Mouse (Mus musculus) lung, embryonic 15.5 days (tissue): ENCODE measurements around the gene C1qtnf2. TPM values are rescaled to one million over a fixed set of nuclear protein-coding genes. Genes with fewer than 3 reads are reported as not detected.

Source experiments
- ATAC-seq: fragments of 200-750 bp; cut with Nextera tagmentation; 2 replicates; pipeline ENCODE4 v1.8.0; 2017; ENCODE audit warnings: moderate number of reproducible peaks, borderline replicate concordance; ENCODE audit not compliant: low FRiP score, low TSS enrichment; ENCODE audit errors: extremely low read depth
- H3K27ac ChIP-seq: fragments of 300-500 bp; sonication (generic); 2 replicates; pipeline ENCODE4 v1.5.1; 2015; ENCODE audit warnings: moderate library complexity, mild to moderate bottlenecking, inconsistent platforms
- H3K27me3 ChIP-seq: fragments of 300-500 bp; sonication (generic); 2 replicates; pipeline ENCODE4 v1.6.1; 2015; ENCODE audit warnings: inconsistent platforms
- H3K36me3 ChIP-seq: fragments of 300-500 bp; sonication (generic); 2 replicates; pipeline ENCODE4 v1.6.1; 2015; ENCODE audit warnings: inconsistent platforms
- H3K4me1 ChIP-seq: fragments of 300-500 bp; sonication (generic); 2 replicates; pipeline ENCODE4 v1.6.1; 2015; ENCODE audit warnings: inconsistent platforms
- H3K4me2 ChIP-seq: fragments of 300-500 bp; sonication (generic); 2 replicates; pipeline ENCODE4 v1.6.1; 2015; ENCODE audit warnings: inconsistent platforms, mild to moderate bottlenecking, moderate library complexity
- H3K4me3 ChIP-seq: fragments of 300-500 bp; sonication (generic); 2 replicates; pipeline ENCODE4 v1.5.1; 2015; ENCODE audit warnings: mild to moderate bottlenecking, inconsistent platforms
- H3K9ac ChIP-seq: fragments of 300-500 bp; sonication (generic); 2 replicates; pipeline ENCODE4 v1.6.1; 2015; ENCODE audit warnings: inconsistent platforms
- H3K9me3 ChIP-seq: fragments of 300-500 bp; sonication (generic); 2 replicates; pipeline ENCODE4 v1.6.1; 2016; ENCODE audit warnings: inconsistent platforms
- WGBS: fragments of 180-500 bp; shearing (Covaris S2); methylation state at CpG from one replicate; pipeline ENCODE4 v1.1.7; 2015; 5-methylcytosine and 5-hydroxymethylcytosine counted together
- polyA plus RNA-seq: library from polyadenylated mRNA; unstranded; fragments of >200 nt; fragmentation: Nextera tagmentation; extraction: Ambion mirVana; gene quantifications from 2 replicates; pipeline ENCODE4 v1.2.1, GENCODE M21; 2015

C1qtnf2 gene
- polyA plus RNA-seq, 1 experiment from 2014 or later, result 2.6 TPM

- H3K4me2 ChIP-seq, result no peak overlapping the region
- H3K36me3 ChIP-seq, result peaks cover 3% of the 10 kb centered on the region
- no peak overlapping the region for H3K27ac ChIP-seq
- no peaks in the 10 kb centered on the region for H3K9me3 ChIP-seq
- no peaks in the 10 kb centered on the region for H3K4me1 ChIP-seq
- H3K27me3 ChIP-seq, result no peaks in the 10 kb centered on the region
- no peak for ATAC-seq
- no peak overlapping the region for H3K9ac ChIP-seq
- H3K4me3 ChIP-seq, result no peak overlapping the region
- 53% methylated on average over 2 of the region's 2 CpGs for WGBS
These were observed 21.8 kb upstream of the C1qtnf2 start for GRCm38 (mm10) chr11:43452266-43452665.

- H3K27ac ChIP-seq, result no peak overlapping the region
- WGBS, result 91% methylated on average over 25 of the region's 25 CpGs
- no peaks in the 10 kb centered on the region for H3K27me3 ChIP-seq
- H3K9me3 ChIP-seq, result no peaks in the 10 kb centered on the region
- no peak overlapping the region for H3K4me2 ChIP-seq
- H3K4me3 ChIP-seq, result no peak overlapping the region
- no peaks in the 10 kb centered on the region for H3K4me1 ChIP-seq
- H3K36me3 ChIP-seq, result no peaks in the 10 kb centered on the region
- no peak for ATAC-seq
- H3K9ac ChIP-seq, result no peak overlapping the region
These were observed 10.9 kb upstream of the C1qtnf2 start for GRCm38 (mm10) chr11:43463204-43463603.

- Histone ChIP-seq H3K4me1 (peaks cover 17% of the 10 kb centered on the region), H3K4me3 (no peak overlapping the region), H3K9me3 (no peaks in the 10 kb centered on the region), H3K4me2 (no peak overlapping the region), H3K27me3 (no peaks in the 10 kb centered on the region), H3K27ac (peak overlapping the region; percentile 51), H3K36me3 (no peaks in the 10 kb centered on the region), H3K9ac (no peak overlapping the region)
- ATAC-seq, result no peak
- 26% methylated on average over 5 of the region's 5 CpGs for WGBS
These were observed 4.0 kb upstream of the C1qtnf2 start for GRCm38 (mm10) chr11:43470118-43470517.

GRCm38 (mm10) chr11:43470881-43471820, 2.9 kb upstream of the C1qtnf2 start:
- 62% methylated on average over 6 of the region's 6 CpGs for WGBS
- Histone ChIP-seq H3K9ac (no peak overlapping the region), H3K4me3 (no peak overlapping the region), H3K36me3 (no peaks in the 10 kb centered on the region), H3K9me3 (no peaks in the 10 kb centered on the region), H3K27me3 (no peaks in the 10 kb centered on the region), H3K27ac (no peak overlapping the region), H3K4me1 (peaks cover 17% of the 10 kb centered on the region), H3K4me2 (no peak overlapping the region)
- no peak for ATAC-seq

GRCm38 (mm10) chr11:43473115-43473514, 961 bp upstream of the C1qtnf2 start:
- no peak for ATAC-seq
- Histone ChIP-seq H3K36me3 (no peaks in the 10 kb centered on the region), H3K9me3 (no peaks in the 10 kb centered on the region), H3K27me3 (no peaks in the 10 kb centered on the region), H3K4me1 (peaks cover 17% of the 10 kb centered on the region), H3K9ac (no peak overlapping the region), H3K4me3 (no peak overlapping the region), H3K4me2 (no peak overlapping the region), H3K27ac (no peak overlapping the region)
- WGBS, result 66% methylated on average over 1 of the region's 1 CpGs

- H3K9ac ChIP-seq, result no peak overlapping the region
- no peaks in the 10 kb centered on the region for H3K27me3 ChIP-seq
- H3K9me3 ChIP-seq, result no peaks in the 10 kb centered on the region
- peaks cover 17% of the 10 kb centered on the region for H3K4me1 ChIP-seq
- H3K4me3 ChIP-seq, result peak overlapping the region; percentile 33
- peak overlapping the region; percentile 75 for H3K4me2 ChIP-seq
- H3K36me3 ChIP-seq, result no peaks in the 10 kb centered on the region
- no peak for ATAC-seq
- H3K27ac ChIP-seq, result no peak overlapping the region
- WGBS, result 43% methylated on average over 15 of the region's 15 CpGs
These were observed 346 bp upstream of the C1qtnf2 start for GRCm38 (mm10) chr11:43473635-43474224.

GRCm38 (mm10) chr11:43479376-43479775, 5.3 kb downstream of the C1qtnf2 start:
- Histone ChIP-seq H3K4me3 (no peak overlapping the region), H3K27me3 (no peaks in the 10 kb centered on the region), H3K4me2 (no peak overlapping the region), H3K9me3 (no peaks in the 10 kb centered on the region), H3K4me1 (peaks cover 43% of the 10 kb centered on the region), H3K9ac (no peak overlapping the region), H3K36me3 (no peaks in the 10 kb centered on the region), H3K27ac (no peak overlapping the region)
- WGBS, result 88% methylated on average over 3 of the region's 3 CpGs
- no peak for ATAC-seq

GRCm38 (mm10) chr11:43480561-43480960, 6.5 kb downstream of the C1qtnf2 start:
- Histone ChIP-seq H3K4me2 (no peak overlapping the region), H3K9ac (no peak overlapping the region), H3K4me1 (peaks cover 50% of the 10 kb centered on the region), H3K27me3 (no peaks in the 10 kb centered on the region), H3K4me3 (no peak overlapping the region), H3K27ac (no peak overlapping the region), H3K9me3 (no peaks in the 10 kb centered on the region), H3K36me3 (no peaks in the 10 kb centered on the region)
- 14% methylated on average over 5 of the region's 5 CpGs for WGBS
- no peak for ATAC-seq

- 20% methylated on average over 3 of the region's 3 CpGs for WGBS
- no peaks in the 10 kb centered on the region for H3K27me3 ChIP-seq
- H3K27ac ChIP-seq, result 0 out of 2 replicates have a peak overlapping the region, but pooled peaks have one; percentile 21
- no peak overlapping the region for H3K4me2 ChIP-seq
- H3K9me3 ChIP-seq, result no peaks in the 10 kb centered on the region
- no peak overlapping the region for H3K4me3 ChIP-seq
- ATAC-seq, result peak; percentile 68; the same call in 1 of the 2 replicates
- H3K4me1 ChIP-seq, result peaks cover 50% of the 10 kb centered on the region
- no peak overlapping the region for H3K9ac ChIP-seq
- no peaks in the 10 kb centered on the region for H3K36me3 ChIP-seq
These were observed 7.8 kb downstream of the C1qtnf2 start for GRCm38 (mm10) chr11:43481672-43482522.

- Histone ChIP-seq H3K4me2 (no peak overlapping the region), H3K9ac (no peak overlapping the region), H3K4me1 (peaks cover 50% of the 10 kb centered on the region), H3K36me3 (no peaks in the 10 kb centered on the region), H3K27ac (peak overlapping the region; percentile 62), H3K27me3 (no peaks in the 10 kb centered on the region), H3K9me3 (no peaks in the 10 kb centered on the region), H3K4me3 (no peak overlapping the region)
- 18% methylated on average over 6 of the region's 6 CpGs for WGBS
- peak; percentile 77; the same call in 1 of the 2 replicates for ATAC-seq
These were observed 9.2 kb downstream of the C1qtnf2 start for GRCm38 (mm10) chr11:43483122-43483792.

- peak overlapping the region; percentile 62; the same call in 1 of the 2 replicates for H3K27ac ChIP-seq
- no peak overlapping the region for H3K4me3 ChIP-seq
- no peaks in the 10 kb centered on the region for H3K36me3 ChIP-seq
- no peak overlapping the region for H3K4me2 ChIP-seq
- no peaks in the 10 kb centered on the region for H3K27me3 ChIP-seq
- H3K4me1 ChIP-seq, result peaks cover 50% of the 10 kb centered on the region
- no peak overlapping the region for H3K9ac ChIP-seq
- 54% methylated on average over 4 of the region's 4 CpGs for whole genome bisulfite sequencing
- no peaks in the 10 kb centered on the region for H3K9me3 ChIP-seq
- ATAC-seq, result no peak
These were observed 10.0 kb downstream of the C1qtnf2 start for GRCm38 (mm10) chr11:43484057-43484456.
